Mouse (Mus musculus) heart, embryonic 14.5 days (tissue): Measurements from ENCODE around the gene Lsm4. TPM values are rescaled to one million over a fixed set of nuclear protein-coding genes. Genes with fewer than 3 reads are reported as not detected.

ENCODE experiments used
- ATAC-seq: fragments of 200-750 bp; cut with Nextera tagmentation; 2 replicates; pipeline ENCODE4 v1.8.0; 2017; ENCODE audit warnings: low read depth, moderate TSS enrichment; ENCODE audit not compliant: insufficient number of reproducible peaks, insufficient read depth, low FRiP score
- H3K27ac ChIP-seq, 2 experiments: fragments of 200-500 bp in 1 of 2; fragments of 300-500 bp in 1 of 2; sonication (generic) in 1 of 2; replicated peaks in 1 of 2; 2 replicates each; pipeline ENCODE4 v1.5.1; 2012 to 2014; ENCODE audit warnings: low read depth in 2 of 2, low read length in 2 of 2, control low read depth in 1 of 2, mild to moderate bottlenecking in 1 of 2, mixed read lengths in 1 of 2; ENCODE audit not compliant: control insufficient read depth in 1 of 2, insufficient read depth in 1 of 2
- H3K27me3 ChIP-seq: fragments of 300-500 bp; sonication (generic); 2 replicates; pipeline ENCODE4 v1.6.1; 2014; ENCODE audit warnings: mild to moderate bottlenecking, low read length, control low read depth; ENCODE audit not compliant: control insufficient read depth, insufficient read depth
- H3K36me3 ChIP-seq: fragments of 300-500 bp; sonication (generic); 2 replicates; pipeline ENCODE4 v1.6.1; 2014; ENCODE audit warnings: mild to moderate bottlenecking, control low read depth, low read length, mixed read lengths; ENCODE audit not compliant: control insufficient read depth, insufficient read depth
- H3K4me1 ChIP-seq, 2 experiments: fragments of 200-500 bp in 1 of 2; fragments of 300-500 bp in 1 of 2; sonication (generic) in 1 of 2; 2 replicates each; pipeline ENCODE4 v1.6.1; 2012 to 2014; ENCODE audit warnings: low read length in 2 of 2, control low read depth in 1 of 2, mixed read lengths in 1 of 2; ENCODE audit not compliant: control insufficient read depth in 2 of 2, insufficient read depth in 2 of 2
- H3K4me2 ChIP-seq: fragments of 300-500 bp; sonication (generic); 2 replicates; pipeline ENCODE4 v1.6.1; 2014; ENCODE audit warnings: mild to moderate bottlenecking, low read length
- H3K4me3 ChIP-seq, 2 experiments: fragments of 200-500 bp in 1 of 2; fragments of 300-500 bp in 1 of 2; sonication (generic) in 1 of 2; 2 replicates each; pipeline ENCODE4 v1.5.1; 2012 to 2014; ENCODE audit warnings: low read length in 2 of 2, mild to moderate bottlenecking in 2 of 2, control low read depth in 1 of 2, low read depth in 1 of 2, moderate library complexity in 1 of 2; ENCODE audit not compliant: control insufficient read depth in 1 of 2, insufficient read depth in 1 of 2
- H3K9ac ChIP-seq: fragments of 300-500 bp; sonication (generic); 2 replicates; pipeline ENCODE4 v1.6.1; 2014; ENCODE audit warnings: mild to moderate bottlenecking, low read length
- H3K9me3 ChIP-seq: fragments of 300-500 bp; sonication (generic); 2 replicates; pipeline ENCODE4 v1.6.1; 2016; ENCODE audit warnings: low read length, control low read depth; ENCODE audit not compliant: control insufficient read depth
- WGBS: fragments of 180-500 bp; shearing (Covaris S2); extraction: QIAGEN DNeasy Blood & Tissue Kit; methylation state at CpG from one replicate; pipeline ENCODE4 v1.1.7; 2014; 5-methylcytosine and 5-hydroxymethylcytosine counted together
- polyA plus RNA-seq: library from polyadenylated mRNA; unstranded; fragments of >200 nt; fragmentation: Nextera tagmentation; extraction: Ambion mirVana; gene quantifications from 2 replicates; pipeline ENCODE4 v1.2.1, GENCODE M21; 2014

The Lsm4 gene
- polyA plus RNA-seq, 1 experiment from 2014 or later, result 334 TPM

DNA sequence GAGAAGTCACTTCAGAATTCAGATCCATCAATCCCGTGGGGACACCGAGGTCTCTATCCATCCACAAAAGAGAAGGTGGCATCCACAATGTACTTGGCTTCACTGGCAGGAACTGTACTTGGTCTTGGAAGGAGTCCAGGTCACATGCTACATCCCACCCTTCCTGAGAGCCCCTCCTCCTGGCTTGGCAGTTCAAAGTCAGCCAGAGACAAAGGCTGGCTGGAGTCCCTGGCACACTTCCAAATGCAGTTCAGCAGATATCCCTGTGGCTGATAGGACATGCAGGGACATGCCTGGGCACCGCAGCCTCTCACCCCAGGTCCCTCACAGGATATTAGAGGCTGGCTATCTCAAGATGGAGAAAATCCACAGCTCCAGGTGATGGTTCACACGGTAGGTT lies 23.7 kb upstream of the Lsm4 start:
- H3K36me3 ChIP-seq, result peaks cover 43% of the 10 kb centered on the region
- ATAC-seq, result peak; percentile 79
- H3K9me3 ChIP-seq, result no peaks in the 10 kb centered on the region
- peak overlapping the region; percentile 88 to 89 for H3K27ac ChIP-seq
- WGBS, result 16% methylated on average over 4 of the region's 4 CpGs
- H3K4me2 ChIP-seq, result peak overlapping the region; percentile 12; the same call in 1 of the 2 replicates
- H3K4me3 ChIP-seq, result no peak overlapping the region
- peak overlapping the region; percentile 54 for H3K9ac ChIP-seq
- peaks cover 40 to 50% of the 10 kb centered on the region in 2 experiments for H3K4me1 ChIP-seq
- H3K27me3 ChIP-seq, result no peaks in the 10 kb centered on the region

DNA sequence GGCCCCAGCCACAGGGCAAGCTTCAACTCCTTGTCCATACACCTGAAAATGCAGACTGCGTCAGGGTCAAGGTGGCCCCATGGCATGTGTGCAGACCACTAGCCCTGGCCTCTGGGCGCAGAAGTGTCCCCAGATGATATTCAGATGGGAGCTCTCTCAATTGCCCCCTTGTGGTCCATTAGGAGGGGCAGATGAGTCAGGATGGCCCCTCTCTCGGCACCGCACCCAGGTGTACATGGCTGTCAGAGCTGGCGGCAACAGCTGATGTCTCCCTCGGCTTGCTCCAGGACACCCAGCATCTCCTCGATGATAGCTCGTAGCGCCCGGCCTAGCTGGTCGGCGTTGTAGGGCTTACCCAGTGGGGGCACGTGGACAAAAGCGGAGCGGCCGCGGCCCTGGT lies 22.7 kb upstream of the Lsm4 start:
- ATAC-seq, result no peak
- 93% methylated on average over 17 of the region's 17 CpGs for WGBS
- Histone ChIP-seq H3K36me3 (peaks cover 54% of the 10 kb centered on the region), H3K4me2 (no peak overlapping the region), H3K27ac (peak overlapping the region; percentile 88 to 89; a peak in 3 of 4 replicates), H3K9ac (no peak overlapping the region), H3K4me1 (peaks cover 40 to 47% of the 10 kb centered on the region in 2 experiments), H3K27me3 (no peaks in the 10 kb centered on the region), H3K9me3 (no peaks in the 10 kb centered on the region), H3K4me3 (no peak overlapping the region)

DNA sequence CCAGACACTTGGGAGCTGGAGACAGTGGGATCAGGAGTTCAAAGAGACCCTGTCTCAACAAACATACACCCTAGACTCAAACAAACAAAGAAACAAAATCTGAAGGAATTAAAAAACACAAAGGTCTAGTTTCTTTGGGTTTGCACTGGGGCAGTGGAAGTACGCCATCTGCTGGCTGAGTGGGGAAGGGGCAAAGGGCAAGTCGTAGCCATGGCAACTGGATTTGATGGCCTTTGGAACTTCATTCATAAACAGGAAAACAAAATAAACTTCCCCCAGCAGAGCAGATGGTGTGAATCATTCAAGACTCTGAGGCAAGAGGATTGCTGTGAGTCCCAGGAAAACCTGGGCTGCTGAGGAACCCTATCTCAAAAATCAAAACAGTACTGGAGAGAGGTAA lies 19.8 kb upstream of the Lsm4 start:
- 74% methylated on average over 2 of the region's 2 CpGs for WGBS
- peaks cover 75% of the 10 kb centered on the region for H3K36me3 ChIP-seq
- H3K27me3 ChIP-seq, result no peaks in the 10 kb centered on the region

DNA sequence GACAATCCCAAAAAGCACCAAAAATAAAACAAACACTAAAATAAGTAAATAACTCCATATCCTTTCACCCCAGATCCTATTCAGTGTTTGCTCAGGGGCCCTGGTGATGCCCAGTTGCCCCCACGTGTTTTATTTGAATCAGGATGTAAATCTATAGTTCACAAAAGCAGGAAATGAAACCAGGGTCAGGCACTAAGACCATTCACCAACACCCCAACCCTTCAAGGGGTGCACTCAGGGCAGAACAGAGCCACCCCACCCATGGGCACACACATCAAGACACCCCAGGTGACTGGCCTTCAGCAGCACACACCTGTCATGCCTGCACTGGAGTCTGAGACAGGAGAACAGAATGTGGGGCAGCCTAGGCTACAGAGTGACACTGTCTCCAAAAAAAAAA lies 18.9 kb upstream of the Lsm4 start:
- ATAC-seq, result no peak
- Histone ChIP-seq H3K27ac (no peak overlapping the region), H3K4me1 (peaks cover 21 to 28% of the 10 kb centered on the region in 2 experiments), H3K4me2 (no peak overlapping the region), H3K9me3 (no peaks in the 10 kb centered on the region), H3K4me3 (no peak overlapping the region), H3K9ac (no peak overlapping the region), H3K36me3 (peaks cover 67% of the 10 kb centered on the region), H3K27me3 (no peaks in the 10 kb centered on the region)
- WGBS, result 65% methylated on average over 1 of the region's 1 CpGs

More for the DNA sequence above, 19.8 kb upstream of the Lsm4 start:
- Histone ChIP-seq H3K4me2 (no peak overlapping the region), H3K27ac (no peak overlapping the region), H3K9ac (no peak overlapping the region), H3K4me3 (no peak overlapping the region), H3K9me3 (no peaks in the 10 kb centered on the region), H3K4me1 (peaks cover 26 to 28% of the 10 kb centered on the region in 2 experiments)
- no peak for ATAC-seq

DNA sequence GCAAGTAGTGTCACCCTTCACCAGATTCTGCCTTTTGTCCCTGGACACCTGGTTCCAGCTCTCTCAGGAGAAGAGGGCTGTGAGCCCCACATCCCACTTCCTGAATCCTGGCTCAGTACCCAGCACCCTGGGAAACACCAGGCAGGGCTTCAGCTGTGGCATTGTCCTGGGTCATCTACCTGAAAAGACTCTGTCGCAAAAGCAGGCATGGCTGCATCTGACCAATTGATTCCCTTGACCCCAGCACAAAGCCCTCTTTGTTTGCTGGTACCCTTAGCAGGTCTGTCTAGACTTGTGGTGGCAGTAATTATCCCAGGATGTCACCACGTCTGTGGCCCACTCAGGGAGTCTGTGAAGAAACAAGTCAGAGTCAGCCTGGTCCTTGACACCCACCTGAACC lies 17.6 kb upstream of the Lsm4 start:
- Histone ChIP-seq H3K9me3 (no peaks in the 10 kb centered on the region), H3K36me3 (peaks cover 59% of the 10 kb centered on the region), H3K9ac (no peak overlapping the region), H3K27ac (no peak overlapping the region), H3K4me1 (peaks cover 15 to 21% of the 10 kb centered on the region in 2 experiments), H3K4me3 (no peak overlapping the region), H3K27me3 (no peaks in the 10 kb centered on the region), H3K4me2 (no peak overlapping the region)
- ATAC-seq, result no peak
- WGBS, result 63% methylated on average over 2 of the region's 2 CpGs

DNA sequence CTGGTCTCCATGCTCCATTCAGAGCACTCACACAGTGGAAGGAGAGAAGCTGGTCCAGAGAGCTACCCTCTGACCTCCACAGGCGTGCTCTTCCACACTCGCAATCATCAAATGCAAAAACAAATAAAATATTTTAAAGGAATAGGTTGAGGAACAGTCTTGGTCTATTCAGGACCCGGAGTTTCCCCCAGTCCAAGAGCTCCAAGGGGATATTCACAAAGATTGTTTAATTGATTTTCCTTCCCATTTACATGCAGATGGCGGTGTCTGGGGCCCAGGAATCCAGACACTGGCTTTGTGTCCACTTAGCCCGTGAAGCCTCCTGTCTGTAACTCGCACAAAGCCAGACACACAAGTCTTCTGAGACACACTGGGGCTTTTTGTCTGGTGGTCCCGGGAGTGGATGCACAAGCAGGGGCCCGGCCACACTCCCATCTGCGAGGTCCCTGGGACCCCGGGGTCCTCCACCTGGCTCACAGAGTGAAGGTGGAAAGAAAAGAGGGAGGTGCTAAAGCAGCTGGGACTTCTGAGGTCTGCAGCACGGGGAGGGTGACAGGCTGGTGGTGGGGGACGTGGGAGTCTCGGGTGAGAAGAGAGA lies 16.8 kb upstream of the Lsm4 start:
- Histone ChIP-seq H3K27ac (no peak overlapping the region), H3K4me1 (peaks cover 15 to 23% of the 10 kb centered on the region in 2 experiments), H3K9ac (no peak overlapping the region), H3K4me2 (no peak overlapping the region), H3K9me3 (no peaks in the 10 kb centered on the region), H3K36me3 (peaks cover 51% of the 10 kb centered on the region), H3K27me3 (no peaks in the 10 kb centered on the region), H3K4me3 (no peak overlapping the region)
- 74% methylated on average over 13 of the region's 13 CpGs for WGBS
- ATAC-seq, result no peak

DNA sequence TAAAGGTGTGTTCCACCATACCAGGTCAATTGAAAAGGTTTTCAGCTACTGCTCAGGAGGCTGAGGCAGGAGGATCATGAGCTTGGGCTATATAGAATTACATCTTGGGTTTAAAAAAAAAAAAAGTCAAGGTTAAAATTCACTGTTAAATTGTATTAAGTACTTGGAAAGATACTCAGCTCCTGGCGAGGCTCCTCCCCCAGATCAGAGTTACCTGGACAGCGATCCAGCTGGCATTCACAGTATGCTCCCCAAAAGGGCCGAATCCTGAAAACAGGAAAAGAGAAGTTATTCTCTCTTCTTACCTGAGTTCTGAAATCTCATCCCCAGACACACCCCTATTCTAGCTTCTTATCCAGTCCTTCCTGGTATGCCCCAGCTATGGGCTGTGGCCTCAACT lies 15.8 kb upstream of the Lsm4 start:
- H3K4me1 ChIP-seq, result peaks cover 15 to 23% of the 10 kb centered on the region in 2 experiments
- no peaks in the 10 kb centered on the region for H3K27me3 ChIP-seq
- ATAC-seq, result no peak
- 98% methylated on average over 3 of the region's 3 CpGs for WGBS
- H3K9ac ChIP-seq, result no peak overlapping the region
- peak overlapping the region; percentile 95; the same call in 1 of the 2 replicates for H3K4me2 ChIP-seq
- H3K36me3 ChIP-seq, result peaks cover 42% of the 10 kb centered on the region
- H3K4me3 ChIP-seq, result no peak overlapping the region
- H3K27ac ChIP-seq, result no peak overlapping the region
- H3K9me3 ChIP-seq, result no peaks in the 10 kb centered on the region

DNA sequence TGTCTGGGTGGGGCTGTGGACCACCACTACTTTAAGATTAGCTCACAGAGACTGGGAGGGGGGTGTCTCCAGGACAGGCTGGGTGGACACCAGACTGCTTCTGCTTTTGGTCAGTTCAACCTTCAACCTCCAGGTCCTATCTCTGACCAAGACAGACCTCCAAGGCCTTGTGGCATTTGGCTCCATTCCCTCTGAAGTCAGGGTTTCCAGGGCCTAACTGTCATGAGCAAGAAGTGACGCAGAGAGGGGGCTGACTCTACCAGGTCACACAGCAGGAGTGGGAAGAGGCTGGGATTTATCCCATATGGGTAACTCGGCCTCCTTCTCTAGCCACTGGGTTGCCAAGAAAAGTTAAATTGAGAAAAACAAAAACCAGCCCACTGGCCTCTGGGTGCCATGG lies 15.3 kb upstream of the Lsm4 start:
- peaks cover 37% of the 10 kb centered on the region for H3K36me3 ChIP-seq
- peak overlapping the region; percentile 95 for H3K4me2 ChIP-seq
- 0 out of 4 replicates have a peak overlapping the region, but pooled peaks of 1 of the 2 experiments have one; percentile 88 for H3K4me3 ChIP-seq
- no peaks in the 10 kb centered on the region for H3K9me3 ChIP-seq
- H3K4me1 ChIP-seq, result peaks cover 15 to 23% of the 10 kb centered on the region in 2 experiments
- ATAC-seq, result no peak
- H3K9ac ChIP-seq, result peak overlapping the region; percentile 95
- no peak overlapping the region for H3K27ac ChIP-seq
- WGBS, result 76% methylated on average over 2 of the region's 2 CpGs
- no peaks in the 10 kb centered on the region for H3K27me3 ChIP-seq
